Mouse (Mus musculus) lung, postnatal 4 days (tissue): Measurements from ENCODE around the gene Slc30a5.

ENCODE experiments used
- DNase-seq, 2 experiments: peaks; one replicate each; pipeline ENCODE4 v3.0.0; 2021

Gene Slc30a5

GRCm38 (mm10) chr13:100753011-100753410, 80.2 kb downstream of the Slc30a5 start:
- DNase-seq = no peak
